Mouse (Mus musculus) cerebellum, adult 11 months (tissue): Measurements from ENCODE around the gene Rnf41.

Experiments
- DNase-seq: peaks from one replicate; pipeline ENCODE4 v3.0.0; 2022

The Rnf41 gene

GRCm38 (mm10) chr10:128411211-128412054, at the start of gene Rnf41, which contains the start of gene Nabp2:
Rnf41 (plus strand) TSS chr10:128411657.
Nabp2 (minus strand) TSS chr10:128411492.
- peak; percentile 92 for DNase-seq

- no peak for DNase-seq
Measured at GRCm38 (mm10) chr10:128361836-128362235, 49.6 kb upstream of the Rnf41 start.

GRCm38 (mm10) chr10:128362568-128362967, 48.9 kb upstream of the Rnf41 start:
- DNase-seq = no peak

- DNase-seq = no peak
Measured at GRCm38 (mm10) chr10:128367899-128368401, 43.5 kb upstream of the Rnf41 start.

GRCm38 (mm10) chr10:128368402-128369217, 42.8 kb upstream of the Rnf41 start, which contains the start of gene Coq10a:
Coq10a (minus strand) TSS chr10:128368997.
- peak; percentile 92 for DNase-seq

- DNase-seq = no peak
Measured at GRCm38 (mm10) chr10:128369218-128369543, 42.3 kb upstream of the Rnf41 start.

- DNase-seq = no peak
Measured at GRCm38 (mm10) chr10:128369599-128369998, 41.9 kb upstream of the Rnf41 start.

- no peak for DNase-seq
Measured at GRCm38 (mm10) chr10:128370021-128370420, 41.4 kb upstream of the Rnf41 start.

- no peak for DNase-seq
Measured at GRCm38 (mm10) chr10:128370601-128371000, 40.9 kb upstream of the Rnf41 start.

- no peak for DNase-seq
Measured at GRCm38 (mm10) chr10:128372142-128372541, 39.3 kb upstream of the Rnf41 start.

GRCm38 (mm10) chr10:128372989-128373748, 38.3 kb upstream of the Rnf41 start:
- no peak for DNase-seq

- DNase-seq = no peak
Measured at GRCm38 (mm10) chr10:128374393-128374792, 37.1 kb upstream of the Rnf41 start.

GRCm38 (mm10) chr10:128376099-128376454, 35.4 kb upstream of the Rnf41 start:
- DNase-seq = no peak

GRCm38 (mm10) chr10:128376455-128377211, 34.8 kb upstream of the Rnf41 start, which contains the start of gene Ankrd52:
Ankrd52 (plus strand) TSS chr10:128377115.
- DNase-seq = peak; percentile 83

GRCm38 (mm10) chr10:128377222-128377939, 34.1 kb upstream of the Rnf41 start:
- peak; percentile 48 for DNase-seq

- no peak for DNase-seq
Measured at GRCm38 (mm10) chr10:128377940-128378448, 33.5 kb upstream of the Rnf41 start.

- no peak for DNase-seq
Measured at GRCm38 (mm10) chr10:128378462-128378861, 33.0 kb upstream of the Rnf41 start.

GRCm38 (mm10) chr10:128379260-128379659, 32.2 kb upstream of the Rnf41 start:
- no peak for DNase-seq

- DNase-seq = no peak
Measured at GRCm38 (mm10) chr10:128380565-128380964, 30.9 kb upstream of the Rnf41 start.

- no peak for DNase-seq
Measured at GRCm38 (mm10) chr10:128382482-128382881, 29.0 kb upstream of the Rnf41 start.

- DNase-seq = no peak
Measured at GRCm38 (mm10) chr10:128385902-128386301, 25.6 kb upstream of the Rnf41 start.
